Mouse (Mus musculus) midbrain, embryonic 14.5 days (tissue): ENCODE results near the gene Mef2d. TPM values are rescaled to one million over a fixed set of nuclear protein-coding genes. Genes with fewer than 3 reads are reported as not detected.

Source experiments
- ATAC-seq: fragments of 200-750 bp; cut with Nextera tagmentation; 2 replicates; pipeline ENCODE4 v1.8.0; 2017; ENCODE audit warnings: moderate number of reproducible peaks, moderate library complexity; ENCODE audit not compliant: low FRiP score, low TSS enrichment
- DNase-seq: peaks from one replicate; pipeline ENCODE4 v3.0.0-alpha.2; 2015
- H3K27ac ChIP-seq: fragments of 300-500 bp; sonication (generic); replicated peaks from 2 replicates; pipeline ENCODE4 v1.5.1; 2014; ENCODE audit warnings: mild to moderate bottlenecking, low read depth, low read length, moderate library complexity
- H3K27me3 ChIP-seq: fragments of 300-500 bp; sonication (generic); 2 replicates; pipeline ENCODE4 v1.6.1; 2014; ENCODE audit warnings: low read length, control low read depth, mixed read lengths; ENCODE audit not compliant: control insufficient read depth, insufficient read depth
- H3K36me3 ChIP-seq: fragments of 300-500 bp; sonication (generic); 2 replicates; pipeline ENCODE4 v1.6.1; 2014; ENCODE audit warnings: low read length, control low read depth; ENCODE audit not compliant: control insufficient read depth, insufficient read depth
- H3K4me1 ChIP-seq: fragments of 300-500 bp; sonication (generic); 2 replicates; pipeline ENCODE4 v1.6.1; 2014; ENCODE audit warnings: mild to moderate bottlenecking, antibody characterized with exemption, low read length, control low read depth; ENCODE audit not compliant: control insufficient read depth, insufficient read depth
- H3K4me2 ChIP-seq: fragments of 300-500 bp; sonication (generic); 2 replicates; pipeline ENCODE4 v1.6.1; 2014; ENCODE audit warnings: mild to moderate bottlenecking, low read length, moderate library complexity
- H3K4me3 ChIP-seq: fragments of 300-500 bp; sonication (generic); replicated peaks from 2 replicates; pipeline ENCODE4 v1.5.1; 2014; ENCODE audit warnings: low read depth, low read length
- H3K9ac ChIP-seq: fragments of 300-500 bp; sonication (generic); replicated peaks from 2 replicates; pipeline ENCODE4 v1.6.1; 2014; ENCODE audit warnings: mild to moderate bottlenecking, low read length, moderate library complexity
- H3K9me3 ChIP-seq: fragments of 300-500 bp; sonication (generic); 2 replicates; pipeline ENCODE4 v1.6.1; 2016; ENCODE audit warnings: low read length, control low read depth, mixed read lengths; ENCODE audit not compliant: control insufficient read depth
- WGBS: fragments of 180-500 bp; shearing (Covaris S2); extraction: QIAGEN DNeasy Blood & Tissue Kit; methylation state at CpG from one replicate; pipeline ENCODE4 v1.1.7; 2014; 5-methylcytosine and 5-hydroxymethylcytosine counted together
- polyA plus RNA-seq: library from polyadenylated mRNA; unstranded; fragments of >200 nt; fragmentation: Nextera tagmentation; extraction: Ambion mirVana; gene quantifications from 2 replicates; pipeline ENCODE4 v1.2.1, GENCODE M21; 2014

The Mef2d gene
- polyA plus RNA-seq, 1 experiment from 2014 or later = 23.7 TPM

DNA sequence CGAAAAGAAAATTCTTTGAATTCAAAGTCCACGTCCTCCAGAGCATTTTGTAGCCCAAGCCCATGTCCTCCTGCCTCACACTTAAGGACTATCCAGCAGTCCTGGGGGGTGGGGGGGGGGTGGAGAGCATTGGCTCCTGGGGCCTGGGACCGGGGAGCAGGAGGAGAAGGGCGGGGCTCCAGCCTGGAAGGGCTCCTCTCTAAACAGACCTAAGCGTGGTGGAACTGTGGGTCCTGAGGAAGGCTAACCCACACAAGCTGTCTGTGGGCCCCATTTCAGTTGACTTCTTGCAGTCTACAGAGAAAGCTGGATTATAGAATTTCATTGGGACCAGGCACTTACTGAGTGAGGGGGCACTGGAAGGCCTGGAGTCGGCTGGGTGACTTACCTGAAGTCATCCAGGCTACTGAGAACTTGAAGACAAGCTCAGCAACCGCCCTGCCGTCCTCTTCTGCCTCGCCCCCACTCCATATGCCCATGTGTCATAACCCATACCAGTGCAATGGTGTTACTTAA is 56.4 kb downstream of the Mef2d start:
- peaks cover 31% of the 10 kb centered on the region for H3K4me1 ChIP-seq
- peak; percentile 29; the same call in 1 of the 2 replicates for ATAC-seq
- H3K36me3 ChIP-seq = no peaks in the 10 kb centered on the region
- DNase-seq = peak; percentile 30
- H3K27me3 ChIP-seq = peaks cover 41% of the 10 kb centered on the region
- peak overlapping the region; percentile 33 for H3K4me2 ChIP-seq
- WGBS = 3% methylated on average over 9 of the region's 9 CpGs
- H3K9ac ChIP-seq = 0 out of 2 replicates have a peak overlapping the region, but pooled peaks have one; percentile 12
- no peaks in the 10 kb centered on the region for H3K9me3 ChIP-seq
- H3K4me3 ChIP-seq = no peak overlapping the region
- H3K27ac ChIP-seq = peak overlapping the region; percentile 49

- H3K36me3 ChIP-seq = no peaks in the 10 kb centered on the region
- 30% methylated on average over 2 of the region's 2 CpGs for WGBS
- peaks cover 42% of the 10 kb centered on the region for H3K27me3 ChIP-seq
- H3K4me3 ChIP-seq = peak overlapping the region; percentile 46
- H3K9me3 ChIP-seq = no peaks in the 10 kb centered on the region
- peak overlapping the region; percentile 86 for H3K4me2 ChIP-seq
- DNase-seq (peak; percentile 20), ATAC-seq (no peak)
- H3K27ac ChIP-seq = peak overlapping the region; percentile 74; the same call in 1 of the 2 replicates
- no peak overlapping the region for H3K9ac ChIP-seq
- H3K4me1 ChIP-seq = peaks cover 40% of the 10 kb centered on the region
Observed at GRCm38 (mm10) chr3:88199541-88200110, 57.5 kb downstream of the Mef2d start.

GRCm38 (mm10) chr3:88200161-88200971 is 58.2 kb downstream of the Mef2d start:
- Histone ChIP-seq H3K36me3 (no peaks in the 10 kb centered on the region), H3K27me3 (peaks cover 41% of the 10 kb centered on the region), H3K9ac (peak overlapping the region; percentile 73), H3K4me2 (peak overlapping the region; percentile 86), H3K27ac (peak overlapping the region; percentile 74), H3K9me3 (no peaks in the 10 kb centered on the region), H3K4me3 (peak overlapping the region; percentile 46), H3K4me1 (peaks cover 45% of the 10 kb centered on the region)
- ATAC-seq = no peak
- WGBS = 1% methylated on average over 61 of the region's 61 CpGs
- DNase-seq = peak; percentile 58

DNA sequence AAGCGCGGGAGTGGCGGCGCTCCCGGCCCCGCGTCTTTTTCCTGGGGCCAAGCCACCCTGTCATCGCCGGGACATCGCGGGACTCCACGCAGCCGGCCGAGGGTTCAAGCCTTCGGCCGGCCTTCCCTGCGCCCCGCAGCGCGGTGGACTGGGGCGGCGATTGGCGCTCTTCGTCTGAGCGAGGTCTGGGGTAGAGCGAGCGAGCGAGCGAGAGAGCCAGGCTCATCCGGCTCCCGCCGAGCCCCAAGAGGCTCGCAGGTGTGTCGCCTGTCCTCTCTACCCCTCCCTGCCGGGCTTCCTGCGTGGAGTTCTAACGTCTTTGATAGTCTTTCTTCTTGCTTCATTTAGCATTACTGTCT is 58.8 kb downstream of the Mef2d start:
- peak overlapping the region; percentile 86 for H3K4me2 ChIP-seq
- peaks cover 45% of the 10 kb centered on the region for H3K4me1 ChIP-seq
- H3K36me3 ChIP-seq = no peaks in the 10 kb centered on the region
- ATAC-seq (no peak), DNase-seq (no peak)
- WGBS = 1% methylated on average over 37 of the region's 37 CpGs
- H3K4me3 ChIP-seq = peak overlapping the region; percentile 46
- peaks cover 36% of the 10 kb centered on the region for H3K27me3 ChIP-seq
- no peaks in the 10 kb centered on the region for H3K9me3 ChIP-seq
- H3K27ac ChIP-seq = peak overlapping the region; percentile 74
- H3K9ac ChIP-seq = peak overlapping the region; percentile 73

GRCm38 (mm10) chr3:88201640-88202039 is 59.5 kb downstream of the Mef2d start:
- Histone ChIP-seq H3K36me3 (no peaks in the 10 kb centered on the region), H3K27me3 (peaks cover 31% of the 10 kb centered on the region), H3K9ac (no peak overlapping the region; the same call in 1 of the 2 replicates), H3K4me3 (peak overlapping the region; percentile 46; the same call in 1 of the 2 replicates), H3K4me2 (peak overlapping the region; percentile 86), H3K4me1 (peaks cover 50% of the 10 kb centered on the region), H3K9me3 (no peaks in the 10 kb centered on the region), H3K27ac (no peak overlapping the region)
- 16% methylated on average over 5 of the region's 5 CpGs for WGBS
- DNase-seq (peak; percentile 7), ATAC-seq (no peak)

GRCm38 (mm10) chr3:88202986-88203385 is 60.8 kb downstream of the Mef2d start:
- H3K4me1 ChIP-seq = peaks cover 53% of the 10 kb centered on the region
- H3K4me3 ChIP-seq = peak overlapping the region; percentile 12; the same call in 1 of the 2 replicates
- ATAC-seq (no peak), DNase-seq (peak; percentile 29)
- peak overlapping the region; percentile 88 for H3K27ac ChIP-seq
- H3K27me3 ChIP-seq = peaks cover 30% of the 10 kb centered on the region
- peak overlapping the region; percentile 86 for H3K4me2 ChIP-seq
- H3K9ac ChIP-seq = 0 out of 2 replicates have a peak overlapping the region, but pooled peaks have one; percentile 20
- H3K9me3 ChIP-seq = no peaks in the 10 kb centered on the region
- 11% methylated on average over 6 of the region's 6 CpGs for WGBS
- H3K36me3 ChIP-seq = no peaks in the 10 kb centered on the region

- H3K4me1 ChIP-seq = peaks cover 49% of the 10 kb centered on the region
- H3K4me3 ChIP-seq = peak overlapping the region; percentile 12; the same call in 1 of the 2 replicates
- peak overlapping the region; percentile 1; the same call in 1 of the 2 replicates for H3K4me2 ChIP-seq
- peaks cover 32% of the 10 kb centered on the region for H3K27me3 ChIP-seq
- H3K9me3 ChIP-seq = no peaks in the 10 kb centered on the region
- DNase-seq (no peak), ATAC-seq (no peak)
- H3K9ac ChIP-seq = no peak overlapping the region
- peak overlapping the region; percentile 88 for H3K27ac ChIP-seq
- H3K36me3 ChIP-seq = no peaks in the 10 kb centered on the region
- WGBS = 8% methylated on average over 5 of the region's 5 CpGs
Observed at GRCm38 (mm10) chr3:88203456-88203855, 61.3 kb downstream of the Mef2d start.

GRCm38 (mm10) chr3:88203999-88204700 is 62.0 kb downstream of the Mef2d start:
- DNase-seq (peak; percentile 18), ATAC-seq (no peak)
- Histone ChIP-seq H3K36me3 (no peaks in the 10 kb centered on the region), H3K9ac (no peak overlapping the region), H3K27me3 (peaks cover 33% of the 10 kb centered on the region), H3K4me1 (peaks cover 44% of the 10 kb centered on the region), H3K4me2 (peak overlapping the region; percentile 1), H3K9me3 (no peaks in the 10 kb centered on the region), H3K27ac (peak overlapping the region; percentile 88), H3K4me3 (no peak overlapping the region)
- 7% methylated on average over 7 of the region's 7 CpGs for WGBS
